Comparison of ENCODE assay signal across 11 mouse cellular contexts in the genomic region with DNA sequence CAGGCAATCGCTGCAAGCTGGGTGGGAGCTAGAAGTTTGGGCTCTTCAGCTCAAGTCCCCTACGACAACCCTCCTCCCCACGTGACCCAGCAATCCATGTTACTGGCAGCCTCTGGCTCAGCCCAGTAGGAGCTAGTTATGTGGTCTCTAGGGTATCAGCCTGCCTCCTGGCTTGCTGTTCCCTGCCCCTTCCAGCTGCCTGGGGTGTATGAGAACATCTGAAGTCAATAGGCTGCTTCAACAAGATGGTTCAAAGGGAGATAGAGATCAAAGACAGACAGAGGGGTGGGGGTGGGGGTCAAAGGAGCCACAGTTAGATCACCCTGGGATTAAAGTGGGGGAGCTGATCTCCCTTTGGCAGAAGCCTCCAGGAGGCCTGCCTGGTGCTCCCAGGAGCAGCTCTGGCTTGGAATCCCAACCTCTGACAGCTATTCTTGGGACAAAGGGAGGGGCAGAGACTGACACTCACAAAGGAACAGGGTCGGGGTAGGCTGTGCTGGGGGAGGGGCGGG.
DNase-seq lines count a peak whose midpoint lies in the region; TF ChIP-seq lines count a peak whose summit lies in the region.
"Had no signal": no experiment of that assay in that cellular context is flagged by ENCODE, and none has a peak within 500 bp of the region (broad histone marks: within the 10 kb centered on the region; RNA-seq: fewer than 3 reads in every experiment).

No protein-coding gene starts in this region.

- DNase-seq in gastrocnemius, adult 2 months: peak; percentile 57
- DNase-seq in gastrocnemius, postnatal 10 days: no peak
- DNase-seq in CD4-positive helper T cell, adult 2 months (ENCODE audit: low read depth, low spot score): peak; percentile 18
- DNase-seq in embryo, embryonic 9.5 days (ENCODE audit: extremely low spot score): peak; percentile 64
- DNase-seq in heart, postnatal 14 days: peak; percentile 24 to 48
- no peak for DNase-seq in urinary bladder, postnatal 36 days (ENCODE audit: low spot score in 2 of 2)
- DNase-seq in Muller cell, postnatal 12 days (ENCODE audit: inconsistent ontology term): no peak
- no peak for DNase-seq in urinary bladder, postnatal 10 days (ENCODE audit: low spot score)
- DNase-seq: cerebellum, postnatal 36 days; kidney, adult 18-20 months had no signal

- intact Hi-C loops in gastrocnemius, adult 2 months (cut with DNase I): no loop called here
- intact Hi-C loops in heart, postnatal 14 days (cut with DNase I): no loop called here

- no peak overlapping the region for H3K4me3 ChIP-seq in gastrocnemius, adult 2 months
- H3K4me3 ChIP-seq: stomach, embryonic 15.5 days had no signal

- no peak for TF ChIP-seq CTCF in gastrocnemius, adult 2 months (IDR thresholded peaks at IDR 0.05)

- H3K27ac ChIP-seq in gastrocnemius, adult 2 months: 0 out of 2 replicates have a peak overlapping the region, but pooled peaks have one; percentile 8
- H3K27ac ChIP-seq: stomach, embryonic 15.5 days had no signal

Comparison
In these comparisons a context has a peak if more than half of its experiments do, and no peak if none do; other contexts are left out.
1. DNase-seq: peak in gastrocnemius, adult 2 months (single experiment), CD4-positive helper T cell, adult 2 months (single experiment), embryo, embryonic 9.5 days (single experiment) and heart, postnatal 14 days (2 of 2); none in gastrocnemius, postnatal 10 days (single experiment), urinary bladder, postnatal 36 days (0 of 2), Muller cell, postnatal 12 days (single experiment) and urinary bladder, postnatal 10 days (single experiment).